Mouse (Mus musculus) layer of hippocampus, postnatal 36 days (tissue): ENCODE results near the gene Chdh. TPM values are rescaled to one million over a fixed set of nuclear protein-coding genes. Genes with fewer than 3 reads are reported as not detected.

ENCODE experiments used
- DNase-seq, 2 experiments: peaks; one replicate each; pipeline ENCODE4 v3.0.0; 2022
- total RNA-seq, 2 experiments: library from RNA; stranded (reverse); gene quantifications; 2 replicates each; pipeline ENCODE4 v1.2.3; 2021

Chdh gene
- 1 to 10 TPM; 2.0 to 2.7 TPM for total RNA-seq

DNA sequence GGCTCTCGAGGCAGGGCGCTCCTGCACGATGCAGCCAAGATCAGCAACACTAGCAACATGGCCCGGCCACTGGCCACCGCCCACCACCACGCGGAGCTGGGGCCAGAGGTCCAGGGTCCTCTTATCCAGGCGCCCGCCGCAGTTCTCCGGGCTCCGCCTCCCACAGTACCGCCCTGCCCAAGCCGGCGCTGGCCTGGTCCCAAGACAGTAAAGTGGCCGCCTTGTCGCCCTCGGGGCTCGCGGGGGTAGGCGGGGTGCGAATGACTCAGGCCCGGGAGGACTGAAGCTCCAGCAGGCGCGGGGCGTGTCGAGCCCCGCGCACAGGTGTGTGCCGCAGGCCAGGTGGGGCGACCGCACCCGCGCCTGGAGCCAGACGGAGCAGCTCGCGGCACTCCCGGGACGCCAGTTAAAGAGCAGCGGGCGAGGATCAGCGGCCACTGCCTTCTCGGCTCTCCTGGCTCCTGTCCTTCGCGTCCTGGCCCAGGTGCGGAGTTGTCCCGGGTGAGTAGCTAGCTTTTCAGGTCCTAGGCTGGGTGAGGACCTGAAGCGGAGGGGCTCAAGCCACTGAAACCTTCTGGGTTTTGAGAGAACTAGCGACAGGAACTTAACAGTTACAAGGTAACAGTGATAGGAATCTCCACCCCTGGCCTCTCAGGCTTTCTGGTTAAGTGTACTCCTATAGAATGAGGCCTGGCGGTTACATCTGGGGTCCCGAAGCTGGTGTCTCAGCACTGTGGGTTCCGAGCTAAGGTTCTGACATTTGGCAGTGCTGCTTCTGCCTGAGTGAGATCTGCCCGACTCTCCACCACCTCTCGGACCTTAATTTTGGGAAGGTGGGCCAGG, at the start of gene Chdh, which contains the start of gene Il17rb:
TSS of gene Chdh (plus strand) at position 291 of the 843 bp plus-strand sequence.
TSS of gene Il17rb (minus strand) at position 164 of the 843 bp plus-strand sequence.
- DNase-seq, result peak; percentile 28 to 30

- DNase-seq, result no peak
Measured at GRCm38 (mm10) chr14:29967611-29968010, 41.2 kb upstream of the Chdh start.

DNA sequence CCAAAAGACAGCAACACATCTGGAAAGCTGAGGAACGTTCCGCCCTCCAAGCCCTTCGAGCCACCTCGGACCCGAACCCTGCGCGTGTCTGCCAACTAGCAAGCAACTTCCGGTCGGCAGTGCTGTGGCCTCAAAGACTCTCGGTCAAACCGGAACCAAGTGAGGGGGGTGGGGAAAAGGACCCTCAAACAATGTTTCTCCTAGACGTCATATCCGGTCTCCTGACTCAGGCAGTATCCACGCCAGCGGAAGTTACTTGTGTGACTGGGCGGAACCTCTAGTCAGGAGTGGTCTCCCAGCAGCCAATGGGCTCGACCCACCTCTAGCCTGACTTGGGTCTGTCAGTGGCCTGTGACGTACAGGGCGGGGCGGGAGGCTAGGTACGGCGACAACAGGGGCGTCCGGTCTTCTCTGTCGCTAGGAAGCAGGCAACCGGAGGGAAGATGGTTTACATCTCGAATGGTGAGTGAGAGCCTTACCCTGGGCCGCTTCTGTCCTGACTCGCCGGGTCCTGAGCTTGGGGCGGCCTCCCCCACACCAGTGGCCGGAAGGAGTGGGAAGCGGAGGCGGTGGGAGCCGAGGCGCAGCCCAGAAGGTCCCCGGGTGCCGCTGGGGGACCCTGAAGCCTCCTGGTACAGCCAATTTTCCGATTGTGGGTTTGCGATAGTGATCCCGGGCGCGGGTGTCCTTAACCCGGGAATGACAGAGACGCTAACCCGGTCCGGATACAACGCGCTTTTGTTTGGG, 40.6 kb upstream of the Chdh start, which contains the start of gene Selenok:
TSS of gene Selenok (plus strand) at position 234 of the 747 bp plus-strand sequence.
- peak; percentile 92 to 94 for DNase-seq

DNA sequence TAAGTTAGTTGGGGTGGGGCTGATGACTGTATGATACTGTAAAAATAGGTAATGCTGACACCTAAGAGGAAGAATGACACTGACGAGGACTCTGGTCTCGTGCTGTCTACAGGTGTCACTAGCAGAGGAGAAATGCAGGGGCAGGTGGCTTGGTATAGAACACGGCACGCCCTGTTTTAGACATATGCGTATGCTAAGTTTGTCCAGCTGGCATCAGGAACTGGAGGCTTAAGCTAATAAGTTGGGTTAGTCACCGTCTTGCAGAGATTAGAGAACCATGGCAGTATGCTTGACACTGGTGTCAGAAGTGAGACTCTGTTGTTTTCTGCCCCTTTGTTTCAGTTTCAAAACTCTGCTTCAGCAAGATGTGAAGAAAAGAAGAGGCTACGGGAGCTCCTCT, 37.4 kb upstream of the Chdh start:
- DNase-seq, result no peak

DNA sequence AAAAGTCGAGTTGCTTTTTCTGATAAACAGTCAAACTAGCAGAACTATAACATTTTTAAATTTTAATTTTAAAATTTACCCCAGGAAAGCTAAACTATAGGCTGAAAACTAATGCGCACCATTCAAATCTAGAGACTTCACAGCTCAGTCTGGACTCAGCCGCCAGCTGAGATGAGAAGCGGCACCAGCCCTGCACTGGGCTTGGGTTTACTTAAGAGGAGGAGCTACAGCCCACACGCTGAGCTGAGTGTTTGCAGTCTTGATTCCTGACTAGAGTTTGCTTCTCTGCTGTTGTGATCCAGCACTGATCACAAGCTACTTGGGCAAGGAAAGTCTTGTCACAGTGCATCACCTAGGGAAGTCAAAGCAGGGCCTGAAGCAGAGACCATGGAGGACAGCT, 36.8 kb upstream of the Chdh start:
- DNase-seq, result no peak

DNA sequence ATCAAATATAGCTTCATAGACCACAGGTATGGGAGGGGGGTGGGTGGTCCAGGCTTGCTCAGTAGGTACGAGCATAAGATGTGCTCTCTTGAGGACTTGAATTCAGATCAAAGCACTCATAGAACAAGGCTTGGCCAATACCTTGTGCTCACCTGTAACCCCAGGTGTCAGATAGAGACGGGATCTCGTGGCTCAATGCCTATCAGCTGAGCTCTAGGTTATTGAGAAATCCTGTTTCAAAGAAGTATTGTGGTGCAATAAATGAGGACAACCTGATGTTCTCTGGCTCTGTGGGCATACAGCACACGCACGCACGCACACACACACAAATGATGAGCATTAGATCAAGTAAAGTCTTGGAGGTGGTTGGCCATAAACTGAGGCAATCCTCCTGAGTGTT, 31.9 kb upstream of the Chdh start:
- DNase-seq, result no peak

- peak; percentile 93 for DNase-seq
Measured at GRCm38 (mm10) chr14:29978254-29979204, 30.3 kb upstream of the Chdh start, which contains the start of gene Actr8. Gene Actr8 (plus strand): TSS chr14:29978337.

- DNase-seq, result no peak
Measured at GRCm38 (mm10) chr14:29980447-29981205, 28.2 kb upstream of the Chdh start.

GRCm38 (mm10) chr14:29986096-29986495, 22.7 kb upstream of the Chdh start:
- DNase-seq, result no peak

- DNase-seq, result no peak
Measured at GRCm38 (mm10) chr14:29987276-29987675, 21.5 kb upstream of the Chdh start.

- DNase-seq, result no peak
Measured at GRCm38 (mm10) chr14:29987739-29988138, 21.1 kb upstream of the Chdh start.

- DNase-seq, result no peak
Measured at GRCm38 (mm10) chr14:29988337-29988736, 20.5 kb upstream of the Chdh start.

DNA sequence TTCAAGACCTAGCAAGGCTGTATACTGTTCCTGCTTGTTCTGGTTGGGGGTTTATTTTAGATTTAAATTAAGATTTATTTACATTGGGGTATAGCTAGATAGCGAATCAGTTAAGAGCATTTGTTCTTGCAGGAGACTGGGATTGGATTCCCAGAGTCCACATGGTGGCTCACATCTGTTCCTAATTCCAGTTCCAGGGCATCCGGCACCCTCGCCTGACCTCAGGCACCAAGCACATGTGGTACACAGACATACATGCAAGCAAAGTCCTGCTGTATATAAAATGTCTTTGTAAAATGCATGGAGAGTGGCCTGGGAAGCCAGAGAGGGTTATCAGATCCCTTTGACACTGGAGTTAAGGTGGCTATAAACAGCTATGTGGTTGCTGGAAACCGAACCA, 13.8 kb upstream of the Chdh start:
- DNase-seq, result no peak

DNA sequence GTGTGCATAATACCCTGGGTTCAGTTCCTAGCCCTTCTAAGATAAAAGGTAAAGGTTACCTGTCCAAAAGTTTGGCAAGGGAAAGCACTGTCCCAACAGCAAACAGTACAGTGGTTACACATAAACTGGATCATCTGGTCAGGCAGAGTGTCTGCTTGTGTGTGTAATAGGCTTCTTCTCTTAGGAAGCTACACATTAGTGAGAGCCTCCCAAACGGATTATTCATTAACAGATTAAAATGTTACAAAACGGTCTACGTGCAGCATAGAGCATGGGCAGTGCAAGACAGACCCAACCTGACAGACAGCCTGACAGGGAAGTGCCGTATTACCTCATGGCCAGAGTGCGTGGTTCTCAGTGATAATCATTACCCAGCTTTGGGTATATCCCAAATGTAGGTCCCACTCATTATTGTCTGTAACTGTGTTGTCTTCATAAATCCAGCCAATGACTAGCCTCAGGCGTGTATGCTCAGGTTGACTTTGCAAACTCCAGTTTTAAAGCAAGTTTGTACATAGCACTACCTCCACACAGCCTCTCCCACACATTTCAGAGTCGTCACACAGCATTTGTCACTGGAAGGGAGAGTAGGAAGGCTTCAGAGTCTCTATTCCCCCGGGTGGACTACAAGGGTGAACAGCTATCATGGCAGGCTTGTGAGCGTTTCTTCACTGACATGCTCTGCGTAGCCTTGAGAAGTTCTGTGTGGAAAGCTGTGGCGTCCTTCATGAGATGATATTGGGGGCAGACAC, 12.6 kb upstream of the Chdh start:
- no peak for DNase-seq

DNA sequence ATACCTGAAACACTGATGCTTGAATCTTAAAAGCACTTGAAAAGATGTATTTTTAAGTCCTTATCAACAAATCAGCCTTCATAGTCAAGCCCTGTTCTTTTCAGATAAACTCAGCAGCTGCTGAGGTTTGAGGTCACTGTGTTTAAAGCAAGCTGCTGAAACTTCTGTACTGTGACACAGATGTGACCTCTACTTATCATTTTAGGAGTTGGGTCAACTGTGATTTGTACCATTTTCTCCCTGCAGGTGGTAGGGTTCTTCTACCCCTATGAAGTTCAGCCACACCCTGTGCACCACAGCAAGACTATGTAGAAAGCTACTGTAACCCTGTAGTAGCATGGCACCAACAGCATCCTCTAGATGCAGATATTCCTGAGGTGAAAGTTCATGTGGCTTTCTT, 11.5 kb upstream of the Chdh start:
- no peak for DNase-seq

DNA sequence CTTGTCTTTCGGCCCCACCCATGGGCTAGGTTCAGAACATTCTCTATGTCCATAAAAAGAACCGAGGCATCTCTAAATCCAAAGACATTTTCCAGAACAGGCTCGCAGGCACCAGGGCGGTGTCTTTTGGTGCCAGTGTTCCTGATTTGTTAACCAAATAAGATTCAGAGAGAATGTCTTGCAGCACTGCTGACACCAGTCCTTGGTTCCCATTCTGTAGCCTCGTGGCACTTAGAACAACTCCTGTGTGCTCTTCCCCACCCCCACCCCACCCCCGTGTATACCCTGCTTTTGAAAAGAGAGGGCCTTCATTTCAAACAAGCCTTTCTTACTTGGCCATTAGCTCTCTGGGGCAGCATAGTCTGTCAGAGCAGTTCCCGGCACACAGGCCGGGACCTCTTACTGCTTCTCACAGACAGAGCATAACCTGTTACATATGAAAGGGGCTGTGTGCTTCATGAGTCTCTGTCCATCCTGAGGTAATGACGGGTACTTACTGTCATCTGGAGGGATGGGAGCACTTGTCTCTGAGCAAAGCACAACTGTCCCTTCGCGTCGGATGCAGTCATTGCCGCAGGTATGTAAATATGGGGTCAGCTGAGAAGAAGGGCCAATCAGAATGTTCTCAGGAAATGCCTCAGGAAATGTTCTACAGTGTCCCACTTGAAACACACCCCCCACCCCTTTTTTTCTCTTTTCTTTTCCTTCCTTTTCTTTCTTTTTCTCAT, 9.9 kb upstream of the Chdh start:
- DNase-seq, result no peak

DNA sequence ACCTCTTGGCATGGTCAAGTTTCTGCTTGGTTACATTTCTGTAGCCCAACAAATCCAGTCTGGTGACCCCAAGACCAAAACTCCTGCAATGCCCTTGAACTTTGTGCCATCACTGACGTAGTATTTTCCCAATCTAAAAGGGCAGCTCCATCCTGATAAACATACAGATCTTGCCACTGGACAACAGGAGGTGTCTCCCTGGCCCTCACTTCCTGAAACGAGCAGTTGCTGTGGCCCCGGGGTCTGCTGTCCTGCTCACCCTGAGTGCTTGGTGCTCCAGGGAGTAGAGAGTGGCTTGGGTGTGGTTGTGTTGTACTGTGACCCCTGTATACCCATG, 9.4 kb upstream of the Chdh start:
- no peak for DNase-seq

DNA sequence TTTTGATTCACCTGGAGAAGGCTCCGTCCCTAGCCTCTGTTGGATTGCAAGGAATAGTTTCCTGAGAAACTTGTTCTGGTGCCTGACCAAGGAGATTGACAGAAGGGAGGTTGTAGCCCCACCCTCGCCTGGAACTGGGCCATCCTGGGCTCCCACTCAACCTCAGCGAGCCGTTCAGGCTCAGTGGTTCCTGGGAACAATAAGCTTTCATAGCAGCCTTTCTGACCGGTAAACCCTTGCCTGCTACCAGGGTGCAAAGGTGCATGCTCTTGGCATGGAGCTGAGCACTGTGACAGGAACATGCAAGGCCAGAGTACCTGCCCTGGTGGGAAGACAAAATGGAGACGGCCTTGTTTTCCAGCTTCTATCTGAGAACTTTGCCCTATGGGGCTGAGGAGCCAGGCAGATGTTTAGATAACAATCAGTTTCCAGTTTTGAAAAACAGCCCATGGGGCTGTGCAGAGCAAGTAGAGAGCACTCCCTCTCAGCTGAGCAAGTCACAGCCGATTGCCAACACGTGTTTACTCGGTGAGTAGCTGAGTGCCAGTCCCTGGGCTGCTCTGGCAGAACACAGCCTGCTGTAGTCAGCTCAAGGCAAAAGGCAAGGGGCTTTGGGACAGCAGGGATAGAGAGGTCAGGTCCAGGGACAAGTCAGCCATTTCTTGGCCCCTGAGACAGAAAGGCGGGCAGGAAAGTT, 1.2 kb downstream of the Chdh start:
- DNase-seq, result peak; percentile 65 to 70

GRCm38 (mm10) chr14:30011886-30012560, 3.2 kb downstream of the Chdh start:
- peak; percentile 31 to 57 for DNase-seq
